Mouse (Mus musculus): ENCODE measurements at regions not wholly inside any gene's neighbourhood (a gene's known extent, or its start where the extent isn't known, plus 50 kb on each side); places are given as distances from the start of the nearest gene placed in this dataset.

DNA sequence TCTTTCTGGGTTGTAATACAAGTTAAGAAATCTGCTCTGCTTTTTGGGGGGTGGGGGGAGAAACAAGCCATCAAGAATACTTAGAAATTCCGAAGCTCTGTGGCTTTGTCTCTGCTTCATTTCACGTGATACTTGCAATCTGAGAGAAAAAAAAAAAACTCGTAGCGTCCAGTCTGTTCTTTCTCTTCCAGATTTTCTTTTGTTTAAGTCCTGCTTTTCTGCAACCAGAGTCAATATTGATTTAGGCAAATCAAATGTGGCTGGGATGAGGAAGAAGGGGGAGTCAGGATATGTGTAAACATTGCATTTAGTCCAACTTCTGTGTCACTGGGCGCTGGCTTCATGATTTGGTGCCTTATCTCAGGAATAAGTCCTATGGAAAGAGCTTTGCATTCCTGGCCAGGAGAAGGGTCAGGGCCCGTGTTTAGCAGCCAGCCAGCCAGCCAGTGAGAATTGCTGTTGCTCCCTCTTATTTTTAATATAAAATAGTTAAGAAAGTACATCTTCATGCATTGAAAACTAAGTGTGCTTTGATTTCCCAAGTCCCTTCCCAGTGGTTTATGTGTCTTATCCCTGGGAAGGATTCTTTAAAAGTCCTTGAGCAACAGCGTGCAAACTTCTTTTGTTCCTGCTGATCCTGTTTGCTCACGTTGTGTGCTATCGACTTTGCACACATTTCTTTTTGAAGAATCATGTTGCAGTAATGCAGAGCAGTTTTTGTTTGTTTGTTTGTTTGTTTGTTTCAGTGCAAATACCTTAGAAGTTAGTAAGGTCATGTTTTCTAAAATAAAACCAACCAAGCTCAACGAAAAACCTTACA is 272.0 kb downstream of the Gm11146 start:
- peak; percentile 35 for ATAC-seq (replicated peaks; ENCODE audit: poor library complexity, severe bottlenecking)

DNA sequence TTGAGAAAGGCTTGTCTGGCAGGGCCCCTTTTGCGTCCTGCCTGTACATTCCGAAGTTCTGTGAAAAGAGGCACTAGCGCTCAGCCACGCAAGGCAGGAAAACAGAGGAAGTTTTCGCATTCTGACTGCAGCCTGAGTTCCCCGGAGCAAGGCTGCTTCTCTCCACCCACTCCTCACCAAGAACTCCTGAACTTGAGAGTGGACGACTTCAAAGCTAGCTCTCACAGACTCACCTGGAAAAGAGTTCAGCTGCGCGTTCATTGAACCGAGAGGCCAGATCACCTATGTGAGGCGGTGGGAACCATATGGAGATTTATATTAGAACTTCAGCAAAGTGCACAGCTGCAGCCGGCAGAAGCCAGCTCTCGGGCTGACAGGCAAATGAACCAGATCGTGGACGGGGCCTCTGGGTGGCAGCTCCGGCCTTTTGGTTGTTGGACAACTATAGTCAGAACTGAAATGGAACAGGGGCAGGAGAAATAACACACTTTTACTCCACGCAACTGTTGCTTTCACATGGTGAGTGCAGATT is 272.7 kb downstream of the Gm11146 start:
- peak; percentile 84 for ATAC-seq (replicated peaks; ENCODE audit: poor library complexity, severe bottlenecking)

DNA sequence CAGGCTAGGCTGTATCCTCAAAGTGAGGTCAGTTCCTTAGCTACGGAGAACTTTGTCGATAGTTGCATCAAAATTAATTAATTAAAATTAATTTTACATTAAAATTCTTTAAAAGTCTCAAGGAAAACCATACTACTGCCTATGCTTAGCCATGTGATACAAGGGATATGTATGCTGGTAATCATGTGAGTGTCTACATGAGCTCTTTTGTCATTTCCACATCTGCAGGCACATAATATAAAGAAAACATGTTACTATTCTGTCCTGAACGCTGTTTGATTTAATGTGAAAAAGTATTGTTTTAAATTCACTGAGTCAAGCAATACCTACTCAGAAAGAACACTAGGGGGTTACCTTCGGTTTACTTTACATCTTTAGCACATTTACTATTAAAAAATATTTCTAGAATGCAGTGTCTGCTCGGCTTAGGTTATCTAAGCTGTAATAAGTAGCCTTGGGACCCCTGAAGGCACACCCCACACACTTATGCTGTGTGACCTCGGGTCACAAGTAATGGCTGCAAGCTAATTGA is 273.2 kb downstream of the Gm11146 start:
- no peak; the same call in 1 of the 2 replicates for ATAC-seq (replicated peaks; ENCODE audit: poor library complexity, severe bottlenecking)

DNA sequence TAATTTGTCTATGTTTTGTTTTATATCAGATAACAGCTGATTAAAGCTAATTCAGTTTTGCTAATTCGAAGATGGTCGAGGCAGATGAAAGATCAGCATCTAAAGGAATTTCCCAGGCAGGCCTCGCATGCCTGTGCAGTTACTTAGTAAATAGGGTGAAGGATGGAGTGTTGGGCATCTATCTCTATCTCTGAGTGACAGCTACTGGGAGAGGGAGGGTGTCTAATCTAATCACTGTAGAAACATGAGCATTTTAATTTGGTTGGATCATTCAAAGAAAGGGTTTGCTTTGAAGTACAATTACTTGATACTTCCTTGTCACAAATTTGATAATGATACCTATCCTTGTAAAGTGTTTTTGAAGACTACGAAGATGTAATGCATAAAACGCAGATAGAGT is 273.8 kb downstream of the Gm11146 start:
- no peak for ATAC-seq (replicated peaks; ENCODE audit: poor library complexity, severe bottlenecking)

DNA sequence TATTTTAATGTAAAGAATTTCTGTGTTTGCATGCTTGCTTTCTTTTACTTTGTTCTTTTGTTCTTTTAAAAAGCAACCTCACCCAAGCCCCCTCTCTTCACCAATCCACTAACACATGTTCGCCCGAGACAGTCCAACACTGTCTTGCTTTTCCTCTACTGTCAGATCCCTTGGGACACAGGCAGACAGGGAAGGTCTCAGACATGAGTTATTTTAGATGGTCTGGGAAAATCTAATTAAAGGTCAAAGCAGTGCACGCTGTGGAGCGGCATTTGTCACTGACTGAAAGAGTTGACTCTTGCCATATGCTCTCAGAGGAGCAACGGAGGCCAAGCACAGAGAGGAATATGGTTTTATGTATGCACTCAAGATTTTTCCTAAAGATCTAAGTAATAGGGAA is 279.6 kb downstream of the Gm11146 start:
- no peak for ATAC-seq (replicated peaks; ENCODE audit: poor library complexity, severe bottlenecking)

DNA sequence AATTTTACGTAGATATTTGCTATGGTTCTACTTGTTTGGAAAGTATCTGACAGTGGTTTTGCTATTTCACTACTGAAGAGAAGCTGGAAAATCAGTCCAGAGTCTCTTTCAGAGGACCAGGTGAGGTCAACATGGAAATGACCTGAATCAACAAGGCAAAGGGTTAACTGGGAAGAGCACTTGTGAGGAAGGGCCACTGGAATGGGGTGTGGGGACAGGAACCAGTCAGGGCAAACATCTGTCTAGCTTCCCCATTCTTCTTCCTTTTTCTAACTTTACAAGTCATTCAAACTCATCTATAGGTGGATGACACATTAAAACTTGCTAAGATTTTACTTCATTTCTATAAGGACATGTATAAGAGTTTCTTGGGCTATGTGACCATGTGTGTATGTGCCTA is 283.7 kb downstream of the Gm11146 start:
- ATAC-seq (replicated peaks; ENCODE audit: poor library complexity, severe bottlenecking): peak; percentile 95

DNA sequence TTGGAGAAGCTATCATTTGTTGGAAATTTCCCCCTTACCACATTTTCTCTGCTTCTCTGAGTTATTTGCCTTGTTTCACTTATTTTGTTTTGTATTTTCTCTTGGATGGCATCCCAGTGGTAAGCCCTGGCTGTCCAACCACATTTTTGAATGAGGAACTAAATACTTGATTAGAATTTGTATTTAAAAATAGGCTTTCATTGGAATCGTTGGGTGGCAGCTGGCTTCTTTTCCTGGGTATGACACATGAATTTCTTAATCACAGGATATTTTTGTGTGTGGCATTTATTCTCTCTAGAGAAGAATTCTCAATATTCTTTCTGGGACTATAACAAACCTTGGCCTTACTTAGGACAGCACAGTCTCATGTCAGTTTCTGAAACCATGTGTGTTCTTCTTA is 286.5 kb downstream of the Gm11146 start:
- ATAC-seq (replicated peaks; ENCODE audit: poor library complexity, severe bottlenecking): peak; percentile 31

DNA sequence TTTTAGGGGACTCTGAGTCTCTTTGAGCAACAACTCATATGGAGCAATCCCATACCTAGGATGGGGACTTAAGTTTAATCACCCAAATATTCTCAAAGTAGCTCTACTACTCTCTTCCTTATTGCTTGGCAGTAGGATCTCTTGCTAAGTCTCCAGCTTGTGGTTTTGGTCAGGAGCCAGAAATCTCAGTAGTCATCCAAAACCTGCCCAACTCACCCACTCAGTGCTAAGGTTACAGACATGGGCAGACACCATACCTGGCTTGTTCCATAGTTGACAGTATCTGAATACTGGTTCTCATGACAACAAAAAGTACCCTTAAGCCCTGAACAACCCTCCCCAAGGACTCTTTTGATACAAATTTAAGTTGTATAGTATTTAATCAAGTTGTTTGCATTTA is 288.7 kb downstream of the Gm11146 start:
- ATAC-seq (replicated peaks; ENCODE audit: poor library complexity, severe bottlenecking): no peak

DNA sequence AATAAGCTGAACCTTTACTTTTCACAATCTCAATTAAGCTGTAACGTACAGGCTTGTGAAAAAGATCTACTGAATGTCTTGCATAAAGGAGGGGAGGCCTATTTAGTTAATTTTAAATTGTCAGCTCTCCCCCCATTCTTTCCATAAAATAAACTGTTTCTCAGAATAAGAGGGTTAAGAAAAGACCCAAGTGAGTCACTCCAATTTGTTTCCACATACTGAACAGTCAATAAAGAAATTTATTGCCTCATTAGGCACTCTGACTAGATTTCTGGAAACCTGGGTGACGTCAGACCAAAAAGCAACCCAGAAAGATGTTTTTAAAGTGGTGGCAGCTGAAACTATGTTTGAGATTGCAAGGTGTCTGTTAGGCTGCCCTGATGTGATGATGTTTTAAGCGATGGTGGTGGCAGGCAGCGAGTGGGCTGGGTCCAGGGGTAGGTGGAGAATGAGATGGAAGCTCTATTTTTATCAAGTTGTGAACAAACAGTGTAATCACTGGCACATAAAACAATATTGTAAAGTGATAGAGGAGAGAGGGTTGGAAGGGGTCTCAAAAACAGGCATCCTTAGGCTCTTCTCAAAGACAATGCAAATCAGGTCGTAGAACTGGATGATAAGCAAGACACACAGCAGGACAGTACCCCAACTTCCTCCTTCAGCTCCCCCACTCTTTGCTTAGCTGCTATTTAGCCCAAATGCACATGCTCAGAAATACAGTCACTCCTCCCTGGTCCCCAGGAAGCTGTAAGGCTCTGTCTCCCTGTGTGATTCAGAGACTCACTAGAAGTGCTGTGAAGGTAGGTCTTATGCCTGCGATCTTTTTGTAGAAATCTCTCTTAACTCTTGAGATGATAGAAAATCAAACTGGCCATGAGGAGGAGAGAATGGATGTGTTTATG is 288.0 kb downstream of the Usp25 start:
- no peak; the same call in 1 of the 2 replicates for ATAC-seq (replicated peaks; ENCODE audit: poor library complexity, severe bottlenecking)

DNA sequence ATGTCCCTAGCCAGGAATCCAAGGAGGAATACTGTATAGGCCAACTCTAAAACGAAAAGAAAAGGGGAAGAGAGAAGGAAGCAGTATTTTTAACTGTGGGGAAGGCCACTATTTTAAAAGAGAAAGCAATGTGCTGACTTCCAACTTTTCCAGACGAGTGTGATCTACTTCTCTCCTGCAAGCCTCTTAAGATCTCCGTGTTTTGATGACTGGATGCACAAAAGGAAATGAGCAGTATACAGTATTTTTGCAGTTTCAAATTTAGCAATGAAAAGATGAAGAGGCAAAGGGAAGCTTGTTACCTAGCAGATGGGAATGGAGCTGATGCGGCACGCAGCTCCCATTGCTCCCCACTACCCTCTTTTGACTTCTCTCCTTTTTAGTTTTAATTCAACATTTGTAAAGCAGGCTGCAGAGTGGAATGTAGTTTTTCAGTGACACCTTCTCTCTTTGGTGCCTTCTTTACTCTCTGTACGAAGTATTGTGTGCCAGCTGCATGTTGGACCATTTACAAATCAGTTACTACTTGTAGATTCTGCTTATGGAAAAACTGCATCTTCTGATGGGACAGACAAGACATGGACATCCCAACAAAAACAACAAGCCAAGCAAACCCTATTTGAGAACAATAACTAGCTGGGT is 287.2 kb downstream of the Usp25 start:
- ATAC-seq (replicated peaks; ENCODE audit: poor library complexity, severe bottlenecking): no peak

DNA sequence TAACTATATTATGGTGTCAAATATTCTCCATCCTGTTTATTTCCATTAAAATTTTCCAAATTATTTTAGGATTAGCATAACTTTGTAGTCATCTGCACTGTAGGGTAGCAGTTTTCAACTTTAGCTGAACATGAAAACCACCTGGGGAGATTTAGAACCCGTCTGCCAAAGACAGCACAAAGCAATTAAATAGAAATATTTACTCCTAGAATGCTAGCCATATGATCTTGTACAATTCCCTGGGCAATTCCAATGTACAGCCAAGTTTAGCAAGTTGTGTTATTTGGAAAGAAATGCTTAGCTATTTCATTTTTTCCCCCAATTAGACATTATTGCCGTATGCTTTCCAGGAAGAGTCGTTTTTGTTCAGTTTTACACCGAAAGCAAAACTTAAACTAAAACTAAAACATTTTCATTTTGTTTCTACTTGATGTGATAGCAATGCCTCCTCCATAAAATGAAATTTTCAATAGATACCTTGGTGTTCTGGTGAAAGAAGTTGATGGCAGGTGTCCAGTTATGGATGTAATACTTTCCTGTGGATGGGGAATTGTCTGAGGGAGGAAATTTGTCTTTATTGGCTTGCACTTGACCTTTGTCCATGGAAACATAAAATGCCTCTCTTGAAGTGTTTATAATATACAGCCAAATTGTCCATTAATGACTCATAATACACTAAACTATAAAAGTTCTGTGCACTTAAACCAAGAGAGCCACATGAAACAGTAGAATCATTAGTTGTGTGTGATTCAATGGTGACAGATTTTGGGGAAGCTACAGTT is 282.3 kb downstream of the Usp25 start:
- ATAC-seq (replicated peaks; ENCODE audit: poor library complexity, severe bottlenecking): no peak

DNA sequence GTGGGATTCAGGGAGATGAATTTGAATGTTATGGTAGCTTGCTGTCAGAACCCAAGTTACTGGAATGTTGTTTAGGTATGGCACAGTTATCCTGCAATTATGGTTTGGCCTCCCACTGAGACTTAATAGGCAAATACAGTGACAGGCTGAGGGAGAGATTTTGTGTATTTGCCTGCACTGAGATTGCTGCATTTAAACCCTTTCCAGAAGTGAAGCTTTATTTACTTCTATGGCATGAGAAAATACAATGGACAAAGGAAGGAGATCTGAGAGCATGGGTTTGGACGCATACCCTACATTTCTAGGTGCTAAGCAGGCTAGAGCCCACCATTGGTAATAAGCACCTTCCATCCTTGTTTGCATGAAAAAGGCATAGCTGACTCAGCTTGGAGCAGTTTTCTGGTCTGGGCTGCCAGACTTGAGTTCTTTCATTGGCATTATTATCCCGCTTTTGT is 278.8 kb downstream of the Usp25 start:
- no peak for ATAC-seq (replicated peaks; ENCODE audit: poor library complexity, severe bottlenecking)

DNA sequence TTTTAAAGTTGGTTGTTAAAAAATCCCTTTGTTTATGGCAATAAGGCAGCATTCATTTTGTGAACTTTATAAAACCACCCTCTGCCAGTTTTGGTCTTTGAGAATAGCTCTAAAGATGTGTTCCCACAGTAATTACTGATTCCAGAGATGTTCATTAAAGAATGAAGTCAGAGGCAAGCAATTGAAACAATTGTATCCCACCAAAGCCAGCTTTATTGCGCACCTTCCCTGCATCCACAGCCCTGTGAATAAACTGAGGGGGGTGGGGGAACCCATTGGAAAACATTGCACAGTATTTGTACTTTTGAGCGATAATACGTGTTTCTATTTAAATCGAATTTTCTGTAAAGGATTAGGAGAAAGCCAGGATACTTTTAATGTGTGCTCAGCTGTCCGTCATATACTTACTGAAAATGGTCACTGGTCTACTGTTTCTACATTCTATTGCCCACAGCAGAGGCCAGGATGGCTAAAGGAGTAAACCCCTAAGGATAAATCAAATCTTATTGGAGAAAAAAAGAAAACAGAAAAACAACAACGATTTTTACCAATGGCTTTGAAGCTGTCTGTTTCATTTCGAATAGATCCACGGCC is 278.3 kb downstream of the Usp25 start:
- no peak for ATAC-seq (replicated peaks; ENCODE audit: poor library complexity, severe bottlenecking)

DNA sequence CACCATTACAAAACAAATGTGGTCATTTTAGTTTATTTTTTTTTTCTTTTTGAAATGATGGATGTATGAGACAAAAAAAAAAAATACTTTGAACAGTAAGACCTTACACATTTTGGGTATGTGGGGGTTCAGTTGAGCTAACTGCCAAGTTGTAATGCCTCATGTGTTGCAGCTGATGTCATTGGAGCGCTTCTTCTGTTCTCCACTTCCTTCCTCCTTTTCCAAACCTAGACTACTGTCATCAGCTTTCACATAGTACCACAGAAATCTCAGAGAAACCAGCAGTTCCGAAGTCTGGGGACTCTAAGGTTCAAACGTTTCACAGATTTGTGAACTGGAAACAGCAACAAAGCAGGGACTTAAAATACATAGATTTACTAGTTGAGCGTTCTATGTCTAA is 270.7 kb downstream of the Usp25 start:
- peak; percentile 56 for ATAC-seq (replicated peaks; ENCODE audit: poor library complexity, severe bottlenecking)

DNA sequence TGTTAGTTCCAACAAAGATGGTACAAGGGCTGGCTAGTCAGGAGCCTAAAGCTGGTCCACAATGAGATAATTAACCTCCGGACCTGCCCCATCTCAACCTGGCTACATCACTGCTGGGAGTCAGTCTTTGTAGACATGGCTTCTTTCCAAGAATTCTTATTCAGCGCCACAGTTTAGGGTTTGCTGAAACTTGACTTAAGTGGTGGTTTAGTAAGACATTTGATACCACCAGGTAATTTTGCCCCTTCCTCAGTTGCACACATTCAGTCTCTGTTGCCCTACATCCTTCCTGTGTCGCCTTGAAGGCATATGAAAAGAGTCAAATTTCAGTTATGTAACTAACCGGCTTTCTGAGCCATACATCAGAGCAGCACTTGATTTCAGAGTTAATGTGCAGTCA is 266.4 kb downstream of the Usp25 start:
- ATAC-seq (replicated peaks; ENCODE audit: poor library complexity, severe bottlenecking): no peak

DNA sequence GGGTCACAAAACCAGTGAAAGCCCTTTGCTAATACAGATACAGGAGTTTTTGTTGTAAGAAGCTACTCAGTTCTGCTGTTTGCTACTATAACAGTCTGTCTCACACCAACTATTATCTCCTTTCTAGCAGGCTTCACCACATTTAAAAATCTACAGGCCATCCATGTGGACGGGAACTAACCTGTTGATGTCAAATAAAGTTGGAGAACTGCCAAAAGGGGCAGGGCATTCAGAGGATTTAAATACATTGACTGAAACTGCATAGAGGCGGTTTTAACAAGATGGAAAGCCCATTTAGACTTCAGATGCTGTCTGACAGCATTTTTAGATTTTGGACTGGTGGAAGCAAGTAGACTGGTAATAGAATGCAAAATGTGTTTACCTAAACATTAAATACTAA is 266.0 kb downstream of the Usp25 start:
- no peak for ATAC-seq (replicated peaks; ENCODE audit: poor library complexity, severe bottlenecking)

DNA sequence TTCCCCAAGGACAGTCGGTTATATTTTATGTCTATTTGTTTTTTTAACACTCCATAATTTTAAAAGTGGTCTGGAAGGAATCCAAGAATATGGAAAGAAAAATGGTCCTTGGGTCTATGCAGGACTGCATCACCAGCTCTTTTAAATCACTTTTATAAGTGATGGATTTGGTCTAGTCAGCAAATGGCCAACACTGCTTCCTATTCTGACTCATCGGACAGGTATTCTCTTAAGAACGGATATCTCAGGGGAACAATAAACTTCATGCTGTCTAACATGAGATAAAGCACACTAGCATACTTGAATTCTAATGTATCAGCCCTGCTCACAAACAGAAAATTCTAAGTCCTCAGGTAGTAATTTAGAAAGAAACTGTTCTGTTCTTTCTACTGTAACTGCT is 259.8 kb downstream of the Usp25 start:
- no peak for ATAC-seq (replicated peaks; ENCODE audit: poor library complexity, severe bottlenecking)

DNA sequence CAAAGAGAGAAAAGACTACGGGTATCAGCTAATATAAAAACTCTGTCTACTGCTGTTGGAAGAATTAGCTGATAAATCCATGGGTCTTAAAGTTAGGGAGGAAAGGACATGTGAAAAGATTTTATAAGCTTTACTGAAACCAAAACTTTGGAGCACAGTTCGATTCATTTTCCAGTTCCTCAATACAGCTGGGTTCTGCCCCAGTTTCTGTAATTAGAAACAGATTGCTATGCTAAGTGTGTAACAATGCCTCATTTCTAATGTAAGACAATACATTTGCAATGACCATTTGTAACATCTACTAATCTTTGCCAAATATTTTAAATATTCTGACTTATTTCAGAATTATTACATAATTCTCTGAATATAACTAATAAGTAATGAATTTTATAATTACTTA is 255.4 kb downstream of the Usp25 start:
- ATAC-seq (replicated peaks; ENCODE audit: poor library complexity, severe bottlenecking): no peak

DNA sequence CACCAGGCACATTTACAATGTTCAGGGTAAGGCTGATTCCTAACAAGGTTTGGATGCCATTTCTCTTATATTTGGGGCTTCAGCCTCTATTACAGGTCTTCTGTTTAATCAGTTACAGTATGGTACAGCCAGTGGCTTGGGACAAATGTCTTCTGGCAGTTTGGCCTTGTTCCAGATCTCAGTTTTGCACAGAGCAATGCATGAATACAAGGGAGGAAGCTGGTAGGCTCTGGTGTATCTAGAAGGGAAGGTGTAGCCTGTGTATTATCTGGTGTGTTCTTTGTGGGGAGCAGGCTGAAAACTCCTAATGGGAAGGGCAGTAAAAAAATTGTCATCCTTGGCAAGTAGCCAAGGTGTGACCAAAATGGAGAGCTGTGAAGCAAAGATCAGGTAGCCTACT is 254.2 kb downstream of the Usp25 start:
- no peak for ATAC-seq (replicated peaks; ENCODE audit: poor library complexity, severe bottlenecking)

Data from granulocyte monocyte progenitor cell, adult 5-6 weeks (primary cell).